Mouse (Mus musculus) cerebellum, adult 9-11 months (tissue): ENCODE results near the gene Dntt.

ENCODE experiments used
- DNase-seq: peaks from one replicate; pipeline ENCODE4 v3.0.0; 2022

The Dntt gene

DNA sequence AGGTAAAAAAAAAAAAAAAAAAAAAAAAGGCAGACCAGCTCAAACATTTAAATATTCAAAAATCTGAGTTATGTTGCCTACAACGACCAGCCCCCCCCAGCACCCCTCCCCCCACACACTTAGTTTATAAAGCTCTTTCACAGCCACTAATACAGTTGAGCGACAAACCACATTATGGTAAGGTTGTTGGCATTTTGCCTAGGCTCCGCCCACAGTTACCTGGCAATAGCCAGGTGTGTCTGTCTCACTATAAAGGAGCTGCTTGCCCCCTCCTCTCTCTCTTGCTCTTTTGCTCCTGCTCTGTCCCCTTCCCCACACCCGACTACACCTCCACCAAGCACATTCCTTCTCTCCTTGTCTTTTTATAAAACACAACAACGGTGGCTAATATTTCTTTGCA lies 17.4 kb upstream of the Dntt start:
- no peak for DNase-seq

DNA sequence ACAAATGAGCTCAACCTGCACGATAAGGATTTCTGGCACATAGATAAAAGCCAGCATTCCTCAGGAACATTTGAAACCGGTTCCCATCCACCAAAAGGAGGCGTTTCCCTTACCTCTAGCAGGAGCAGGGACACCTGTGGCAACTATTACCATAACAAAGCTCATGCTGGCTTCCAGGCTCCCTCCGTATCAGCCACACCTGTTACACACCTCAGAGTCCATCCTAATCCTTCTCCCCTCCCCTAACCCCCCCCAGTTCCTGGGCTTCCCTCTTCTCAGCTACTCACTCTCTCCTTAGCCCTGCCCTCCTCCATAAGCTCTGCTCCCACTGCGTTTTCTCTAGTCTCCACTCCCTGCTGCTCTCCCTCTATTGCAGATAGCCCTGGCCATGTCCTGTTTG lies 15.5 kb upstream of the Dntt start:
- no peak for DNase-seq

DNA sequence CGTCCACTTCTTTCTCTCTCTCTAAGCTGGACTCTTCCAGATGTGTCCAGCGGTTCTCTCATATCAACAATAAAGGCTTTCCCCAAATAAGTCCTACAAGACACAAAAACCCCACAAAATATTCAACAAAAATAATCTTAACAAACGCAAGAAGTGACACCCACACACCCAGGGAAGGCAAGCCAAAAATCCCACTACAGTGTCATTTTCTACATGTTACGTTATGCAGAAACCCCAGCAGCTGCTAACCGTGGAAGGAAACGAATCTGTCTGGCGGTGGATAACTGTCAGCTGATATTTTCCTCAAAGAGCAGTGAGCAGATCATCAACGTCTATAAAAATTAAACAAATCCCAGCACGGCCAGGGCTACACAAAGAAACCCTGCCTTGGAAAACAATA lies 15.1 kb upstream of the Dntt start:
- DNase-seq = no peak

DNA sequence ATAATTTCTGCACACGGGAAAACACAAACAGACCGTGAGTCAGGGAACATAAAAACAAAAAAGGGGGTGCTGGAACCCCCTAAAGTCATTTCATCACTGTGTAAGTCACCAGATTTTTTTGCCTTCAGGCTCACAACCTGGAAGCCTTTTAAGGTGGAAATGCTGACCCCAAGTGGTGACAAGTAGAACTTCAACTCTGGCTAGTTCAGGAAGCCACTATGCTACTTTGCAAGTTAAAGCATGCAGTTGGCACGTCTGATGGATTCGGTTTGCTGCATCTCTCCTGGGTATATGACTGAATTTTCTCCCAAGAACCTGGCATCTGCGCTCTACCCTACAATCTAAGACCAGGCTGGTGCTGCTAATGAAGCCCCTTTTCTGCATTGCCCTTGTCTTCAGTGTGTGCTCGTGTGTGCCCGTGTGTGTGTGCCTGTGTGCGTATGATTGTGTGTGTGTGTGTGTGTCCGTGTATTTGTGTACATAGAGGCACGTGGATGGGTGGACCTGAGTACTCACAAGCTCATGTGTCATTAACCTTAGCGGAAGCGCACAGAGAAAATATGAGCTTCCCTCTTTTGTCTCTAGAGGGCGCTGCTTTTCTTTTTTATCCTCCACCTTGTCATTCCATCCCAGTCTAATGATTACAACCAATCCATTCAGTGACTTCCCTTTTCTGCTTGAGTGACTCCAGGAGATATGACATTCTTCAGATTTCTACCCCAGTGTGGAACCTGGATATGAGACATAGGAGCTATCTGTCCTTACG lies 12.9 kb upstream of the Dntt start:
- DNase-seq = peak; percentile 17

DNA sequence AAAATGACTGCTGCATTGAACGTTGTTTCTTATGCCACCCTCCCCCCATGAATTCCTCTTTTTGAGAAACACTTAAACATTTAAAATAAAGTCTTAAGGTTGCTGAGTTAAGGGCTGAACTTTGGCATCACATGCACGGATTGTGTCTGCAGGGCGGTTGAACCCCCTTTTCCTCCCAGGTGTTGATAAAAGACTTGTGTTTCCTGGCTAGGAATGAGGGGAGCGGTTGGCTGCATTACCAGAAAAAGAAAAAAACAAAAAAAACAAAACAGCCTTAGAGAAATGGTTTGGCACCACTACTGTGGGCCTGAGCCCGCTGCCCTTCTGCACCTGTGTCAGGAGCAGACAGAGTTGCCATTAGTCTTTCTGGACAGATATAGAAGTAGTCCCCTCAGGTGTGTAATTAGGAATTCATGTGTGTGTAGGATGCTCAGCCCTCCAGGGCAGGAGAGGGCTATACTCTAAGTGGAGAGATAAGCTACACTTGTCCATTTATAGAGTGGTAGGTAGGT lies 9.9 kb upstream of the Dntt start:
- no peak for DNase-seq

DNA sequence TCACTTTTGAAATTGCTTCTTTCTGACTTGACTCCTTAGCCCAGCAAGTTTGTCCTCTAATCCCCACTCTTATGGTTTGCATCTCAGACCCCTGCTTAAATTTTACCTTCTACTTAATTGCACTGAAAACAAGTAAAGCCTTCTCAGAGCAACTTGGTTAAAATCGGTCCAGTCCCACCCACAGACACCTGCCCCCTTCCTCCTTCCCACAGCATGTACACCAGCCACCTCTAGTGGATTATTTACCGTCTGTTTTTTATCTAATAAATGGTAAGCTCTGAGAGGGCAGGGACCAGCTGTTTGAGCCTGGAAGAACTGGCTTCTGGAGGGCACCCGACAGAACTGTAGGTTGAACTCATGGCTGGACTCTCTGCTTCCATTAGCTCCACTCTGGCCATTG lies 8.5 kb upstream of the Dntt start:
- no peak for DNase-seq

DNA sequence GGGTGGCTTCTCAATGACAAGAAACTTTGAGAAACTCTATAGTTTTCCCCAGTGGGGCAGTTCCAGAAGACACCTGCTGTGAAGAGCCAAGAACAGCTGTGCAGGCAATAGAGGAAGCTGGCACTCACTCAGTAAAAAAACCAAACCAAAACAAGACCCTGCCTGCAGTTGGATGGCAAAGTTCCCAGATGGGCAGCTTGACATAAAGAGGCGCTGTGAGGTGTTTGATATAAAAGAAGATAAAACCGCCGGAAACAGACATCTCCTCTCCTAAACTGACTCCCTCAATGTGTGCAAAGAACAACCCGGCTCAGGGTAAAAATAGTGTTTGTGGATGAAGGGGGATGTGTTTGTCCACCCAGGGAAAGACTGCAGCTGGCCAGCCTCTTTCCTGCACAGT lies 6.8 kb upstream of the Dntt start:
- no peak for DNase-seq

DNA sequence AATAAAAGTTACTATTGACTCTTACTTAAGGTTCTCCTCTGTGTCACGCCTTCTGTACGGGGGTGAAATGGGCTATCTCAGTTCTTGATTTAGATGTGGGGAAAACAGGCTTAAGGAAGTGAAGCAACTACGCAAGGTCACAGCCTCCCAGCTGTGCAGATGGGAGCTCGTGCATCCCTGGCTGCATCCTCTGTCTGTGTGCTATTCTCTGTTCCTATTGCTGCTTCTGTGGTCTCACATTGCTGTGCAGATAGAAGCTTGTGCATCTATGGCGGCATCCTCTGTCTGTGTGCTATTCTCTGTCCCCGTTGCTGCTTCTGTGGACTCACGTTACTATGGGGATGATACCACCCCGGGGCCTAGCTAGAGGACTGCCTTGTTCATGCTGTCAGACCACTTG lies 2.5 kb upstream of the Dntt start:
- DNase-seq = no peak

DNA sequence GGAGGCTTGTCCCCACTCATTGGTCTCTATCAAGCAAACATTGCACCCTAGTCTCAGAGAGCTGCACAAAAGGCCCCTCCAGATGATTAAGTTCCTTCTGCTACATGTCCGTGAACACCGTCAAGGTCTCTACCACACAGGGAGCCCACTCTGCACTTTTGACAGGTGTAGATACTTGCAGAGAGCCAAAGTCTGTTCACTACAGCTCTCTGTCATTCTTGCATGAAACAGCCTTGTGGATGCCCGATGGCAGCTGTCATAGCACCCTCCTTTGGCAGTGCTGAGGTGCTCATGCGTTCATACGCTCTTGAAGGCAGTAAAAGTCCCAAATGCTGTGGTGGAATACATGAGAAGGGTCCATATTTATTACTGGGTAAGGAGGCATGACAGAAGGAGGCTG lies 2.1 kb upstream of the Dntt start:
- no peak for DNase-seq

DNA sequence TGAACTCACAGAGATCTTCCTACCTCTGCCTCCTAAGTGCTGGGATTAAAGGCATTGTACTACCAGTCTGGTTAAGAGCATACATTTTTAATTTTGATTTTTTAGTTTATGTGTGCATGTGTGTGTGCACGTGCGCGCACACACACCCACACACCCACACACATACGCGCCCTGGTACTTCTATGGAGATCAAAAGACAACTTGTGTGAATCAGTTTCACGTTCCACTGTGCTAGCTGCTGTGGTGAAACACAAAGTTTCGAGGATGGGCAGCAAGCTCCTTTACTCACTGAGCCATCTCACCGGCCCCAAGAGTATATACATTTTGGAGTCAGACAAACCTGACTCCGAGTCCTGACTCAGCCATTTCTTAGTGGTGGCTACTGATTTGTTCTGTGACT lies 1.5 kb upstream of the Dntt start:
- DNase-seq = no peak

DNA sequence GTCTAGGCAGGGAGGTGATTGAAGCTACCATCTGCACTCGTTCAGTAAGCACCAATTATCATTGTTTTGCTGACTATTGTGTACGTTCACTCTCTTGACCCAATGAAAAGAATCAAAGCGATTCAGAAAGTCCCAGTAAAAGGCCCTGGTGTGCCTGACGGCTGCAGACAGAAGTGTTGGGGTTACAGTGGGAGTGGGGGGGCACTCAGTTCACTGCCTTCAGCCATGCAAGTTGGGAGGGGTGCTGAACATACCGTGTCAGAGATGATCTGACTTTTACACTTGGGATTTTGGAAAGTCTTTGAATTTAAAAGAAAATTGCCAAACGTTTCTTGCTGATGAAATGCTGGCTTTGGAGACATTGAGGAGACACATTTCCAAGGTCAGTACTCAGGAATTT lies 1.1 kb downstream of the Dntt start:
- DNase-seq = no peak

DNA sequence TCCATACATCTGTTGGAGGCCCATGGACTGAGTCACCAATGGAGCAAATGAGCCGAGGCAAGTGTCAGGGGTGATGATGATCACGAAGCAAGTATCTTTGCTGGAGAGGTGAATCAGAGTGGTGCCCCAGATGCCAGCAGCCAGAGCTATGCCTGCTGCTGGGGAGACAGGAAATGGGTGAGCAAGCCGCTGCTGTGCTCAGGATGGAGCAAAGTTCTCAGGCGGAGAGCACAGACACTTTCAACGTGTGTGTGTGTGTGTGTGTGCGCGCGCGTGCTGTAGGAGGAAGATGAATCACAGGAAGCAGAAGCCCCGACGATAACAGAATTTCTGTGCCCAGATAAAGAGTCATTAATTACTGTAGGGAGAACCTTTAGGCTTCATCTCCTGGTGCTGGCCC lies 1.9 kb downstream of the Dntt start:
- no peak for DNase-seq

DNA sequence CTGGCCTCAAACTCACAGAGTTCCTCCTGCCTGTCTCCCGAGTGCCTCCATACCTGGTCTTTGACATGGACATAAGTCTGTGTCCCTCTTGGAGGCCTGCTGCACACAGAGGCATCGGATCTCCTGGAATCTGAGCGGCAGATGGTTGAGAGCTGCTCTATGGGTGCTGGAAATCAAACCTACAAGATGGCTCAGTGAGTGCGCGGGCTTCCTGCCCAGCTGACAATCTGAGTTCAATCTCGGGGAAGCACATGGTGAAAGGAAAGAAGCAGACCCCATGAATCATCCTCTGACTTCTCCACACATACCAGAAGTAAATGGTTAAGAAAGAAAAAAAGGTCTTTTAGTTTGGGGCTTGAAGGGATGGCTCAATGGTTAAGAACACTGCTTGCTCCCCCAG lies 2.8 kb downstream of the Dntt start:
- DNase-seq = no peak

DNA sequence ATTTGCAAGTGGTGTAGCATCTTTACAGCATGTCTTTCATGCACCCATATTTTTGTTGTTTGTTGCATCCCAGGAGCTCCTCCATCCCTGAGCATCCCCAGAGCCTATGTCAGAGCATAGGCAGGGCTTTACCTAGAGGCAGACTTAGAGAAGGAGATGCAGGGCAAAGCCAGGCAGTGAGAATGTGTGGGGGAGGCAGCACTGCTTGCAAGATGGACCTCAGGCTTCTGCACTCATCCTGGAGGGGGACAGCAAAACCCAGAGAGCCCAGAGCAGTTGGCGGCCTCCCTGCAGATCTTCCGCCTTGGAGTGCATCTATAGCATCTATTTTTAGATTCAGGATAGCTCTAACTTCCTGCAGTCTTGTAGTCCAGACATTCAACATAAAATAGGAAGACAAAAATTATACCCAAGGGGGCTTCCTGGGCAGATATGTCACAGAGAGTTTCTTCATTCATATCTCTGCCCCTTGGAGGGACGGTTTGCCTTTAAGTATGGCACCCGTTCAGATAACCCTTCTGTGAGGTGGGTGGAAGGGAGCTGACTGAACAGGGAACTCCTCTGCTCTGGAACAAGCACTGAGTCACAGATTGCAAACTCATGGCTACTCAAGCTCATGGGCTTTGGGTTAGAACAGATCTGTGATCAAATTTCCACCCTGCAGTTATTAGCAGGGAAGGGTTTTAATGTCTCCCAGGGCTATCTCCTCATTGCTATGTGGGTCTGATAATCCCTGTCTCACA lies 6.9 kb downstream of the Dntt start:
- no peak for DNase-seq

DNA sequence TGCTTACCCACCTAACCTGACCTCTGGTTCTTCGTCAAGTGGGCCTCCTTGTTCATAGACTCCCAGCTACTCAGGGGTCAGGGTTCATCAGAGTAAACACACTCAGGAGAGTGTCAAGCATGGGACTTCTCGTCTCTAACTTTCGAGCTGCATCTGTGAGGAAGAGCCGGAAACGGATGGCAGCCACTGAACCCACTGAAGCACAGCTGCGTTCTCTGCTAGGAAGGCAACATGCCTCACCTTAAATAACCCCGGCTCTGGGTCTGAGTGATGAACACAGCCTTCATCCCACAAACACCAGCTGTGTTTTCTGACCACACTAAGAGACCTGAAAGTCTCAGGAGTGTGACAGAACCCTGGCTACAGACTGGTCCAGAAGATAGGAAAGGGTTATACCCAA lies 10.0 kb downstream of the Dntt start:
- DNase-seq = no peak

DNA sequence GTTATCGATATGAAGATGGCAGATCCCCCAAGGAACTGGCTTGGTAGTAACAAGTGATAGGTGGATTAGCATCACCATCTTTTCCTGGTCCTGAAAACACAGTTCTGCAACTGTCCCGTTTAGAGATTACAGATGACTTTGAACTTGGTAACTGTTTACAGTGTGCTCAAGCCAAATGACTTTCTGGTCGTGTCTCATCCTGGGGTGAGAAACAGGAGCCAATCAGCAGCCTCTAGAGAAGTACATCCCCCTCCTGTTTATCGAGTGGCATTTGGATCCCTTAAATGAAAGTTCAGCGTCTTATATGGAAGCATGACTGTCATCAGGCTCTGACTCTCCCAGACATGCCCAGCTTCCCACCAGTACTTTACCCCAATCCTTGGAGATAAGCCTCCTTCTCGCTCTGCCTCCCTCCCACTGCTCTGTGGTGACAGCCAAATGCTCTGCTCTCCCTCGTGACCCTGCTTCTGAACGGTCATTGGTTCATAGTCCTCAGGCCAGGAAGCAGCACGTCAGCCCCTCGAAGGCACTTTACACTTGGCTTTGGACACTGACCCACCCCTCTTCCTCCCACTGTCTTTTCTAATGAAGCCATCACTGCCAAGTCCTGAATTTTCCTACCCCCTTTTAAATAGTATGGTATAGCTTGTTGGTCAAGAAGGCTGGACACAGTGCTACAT lies 16.2 kb downstream of the Dntt start:
- no peak for DNase-seq

DNA sequence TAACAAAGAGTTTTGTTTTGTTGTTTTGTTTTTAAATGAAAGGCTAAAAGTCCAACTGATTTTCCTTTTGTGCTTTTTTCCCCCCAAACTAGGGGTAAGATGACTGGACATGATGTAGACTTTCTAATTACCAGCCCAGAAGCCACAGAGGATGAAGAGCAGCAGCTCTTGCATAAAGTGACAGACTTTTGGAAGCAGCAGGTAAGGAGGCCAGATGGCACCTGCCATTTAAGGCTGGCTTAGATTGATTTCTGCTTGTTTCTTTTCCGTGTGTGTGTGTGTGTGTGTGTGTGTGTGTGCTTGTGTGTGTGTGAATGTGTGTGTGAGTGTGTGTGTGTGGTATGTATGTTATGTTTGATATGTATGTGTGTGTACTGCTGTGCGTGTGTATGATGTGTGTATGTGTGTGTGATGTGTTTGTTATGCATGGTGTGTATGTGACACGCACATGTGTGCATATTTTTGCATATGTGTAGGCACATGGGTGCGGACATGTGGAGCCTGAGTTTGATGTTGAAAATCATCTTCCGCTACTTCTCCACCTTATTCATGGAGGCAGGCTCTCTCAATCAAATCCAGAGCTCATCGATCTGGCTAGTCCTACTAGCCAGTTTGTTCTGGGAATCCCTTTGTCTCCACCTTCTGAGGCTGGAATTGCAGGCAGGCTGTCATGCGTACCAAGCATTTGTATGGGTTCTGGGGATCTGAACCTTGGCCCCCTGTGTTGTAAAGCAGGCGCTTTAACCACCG lies 18.5 kb downstream of the Dntt start:
- no peak for DNase-seq

DNA sequence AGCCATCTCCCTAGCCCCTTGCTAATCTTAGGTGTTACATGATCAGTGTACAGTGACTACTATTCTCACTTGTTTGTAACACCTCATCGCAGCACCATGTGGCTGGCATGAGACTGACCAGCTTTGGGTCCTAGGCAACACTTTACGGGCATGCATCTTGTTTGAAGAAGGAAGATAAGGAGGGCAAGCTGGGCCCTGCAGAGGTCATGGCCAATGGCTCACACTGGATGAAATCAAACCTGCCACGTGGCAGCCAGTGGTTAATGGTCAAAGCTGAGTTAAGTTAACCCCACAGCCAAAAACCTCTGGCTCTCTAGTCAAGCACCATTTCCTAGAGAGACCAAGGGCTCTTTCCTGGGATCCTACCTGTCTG lies 19.1 kb downstream of the Dntt start:
- DNase-seq = no peak

DNA sequence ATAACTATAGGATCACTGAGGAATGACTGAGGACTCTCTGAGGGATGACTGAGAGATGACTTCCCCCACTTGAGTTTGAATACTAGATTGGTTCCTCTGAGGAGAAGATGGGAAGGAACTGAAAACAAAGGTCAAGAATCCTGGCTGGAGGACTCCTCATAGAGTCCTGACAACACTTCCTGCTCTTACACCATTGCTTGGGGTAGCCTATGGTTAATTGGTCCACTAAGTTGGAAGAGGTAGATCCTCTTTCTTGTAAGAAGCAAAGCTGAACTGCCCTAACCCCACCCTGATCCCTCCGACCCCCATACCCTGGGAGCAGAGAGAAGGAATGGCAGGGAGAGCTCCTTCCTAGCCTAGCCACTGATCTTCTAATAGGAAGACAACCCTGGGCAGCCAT lies 22.6 kb downstream of the Dntt start:
- DNase-seq = no peak

DNA sequence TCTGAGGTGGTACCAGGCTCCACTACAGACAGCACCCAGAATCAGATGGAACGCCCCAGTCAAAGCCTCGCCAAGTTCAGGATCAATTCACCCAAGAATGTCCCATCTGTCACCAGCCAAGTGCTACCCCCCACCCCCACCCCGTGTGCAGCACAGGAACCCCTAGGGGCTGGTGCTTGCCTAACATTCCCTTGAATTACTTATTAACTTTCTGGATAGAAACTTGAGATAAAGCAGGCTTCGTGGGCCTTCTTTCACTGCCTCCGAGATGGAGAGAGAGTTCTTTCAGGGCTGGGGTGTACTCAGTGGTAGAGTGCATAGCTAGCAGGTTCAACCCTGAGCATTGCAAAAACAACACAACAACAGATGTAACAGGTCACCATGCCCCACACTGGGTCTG lies 23.2 kb downstream of the Dntt start:
- DNase-seq = no peak

DNA sequence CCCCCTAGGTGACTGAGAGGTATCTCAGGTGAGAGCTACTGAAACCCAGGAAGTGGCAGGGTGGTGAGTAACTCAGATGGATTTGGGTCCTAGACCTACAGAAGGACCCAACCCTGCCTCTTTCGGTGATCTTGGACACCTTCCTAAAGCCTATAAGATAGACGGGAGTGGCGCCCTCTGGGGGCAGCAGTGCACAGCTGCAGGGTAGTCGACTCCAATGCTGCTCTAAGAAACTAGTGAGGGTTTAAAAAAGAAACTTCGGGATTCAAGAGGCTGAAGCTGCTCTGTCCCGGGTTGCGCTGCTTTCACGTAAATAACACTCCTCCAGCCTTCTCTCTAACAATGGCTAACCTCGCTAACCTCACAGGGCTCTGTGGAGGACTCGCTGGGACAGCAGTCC lies 24.5 kb downstream of the Dntt start:
- no peak for DNase-seq

DNA sequence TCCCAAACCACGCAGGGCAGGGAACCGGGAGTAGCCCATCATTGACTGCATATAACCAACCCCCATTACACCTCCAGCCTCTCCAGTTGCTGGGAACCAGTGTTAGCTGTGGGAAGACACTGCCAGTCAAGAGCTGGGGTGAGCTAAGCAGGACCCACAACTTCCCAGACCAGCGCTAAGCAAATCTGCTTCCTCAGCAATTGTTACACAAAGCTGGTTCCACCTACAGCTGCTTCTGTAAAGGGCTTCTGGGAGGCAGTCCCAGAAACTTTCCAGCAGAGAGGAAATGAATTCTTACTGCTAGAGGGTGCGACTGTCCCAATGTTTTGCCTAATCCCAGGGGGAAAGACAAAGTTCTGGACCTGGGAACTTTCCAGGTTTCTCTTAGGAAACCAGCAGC lies 25.6 kb downstream of the Dntt start:
- DNase-seq = no peak

DNA sequence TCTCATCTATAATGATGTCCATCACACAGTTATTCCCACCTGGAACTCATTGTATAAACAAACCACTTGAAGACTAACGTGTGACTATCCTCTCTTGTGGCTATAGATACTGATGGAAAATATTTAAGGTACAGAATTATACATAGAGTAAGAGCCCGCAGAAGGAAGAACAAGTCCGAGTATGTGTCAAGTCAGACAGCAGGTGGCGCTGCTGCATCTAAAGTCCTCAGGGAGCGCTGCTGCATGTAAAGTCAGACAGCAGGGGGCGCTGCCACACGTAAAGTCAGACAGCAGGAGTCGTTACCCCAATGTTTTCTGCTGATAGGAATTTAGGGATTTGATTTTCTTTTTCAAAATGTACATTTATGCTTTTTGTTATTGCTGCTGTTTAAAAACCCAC lies 42.4 kb downstream of the Dntt start:
- DNase-seq = peak; percentile 71
